Mouse (Mus musculus) mesoderm, embryonic 11.5 days (tissue): ENCODE data around the gene Traf7.

Source experiments
- DNase-seq: peaks from one replicate; pipeline ENCODE4 v3.0.0-alpha.2; 2012; ENCODE audit warnings: low read depth, low spot score

Gene Traf7

GRCm38 (mm10) chr17:24506332-24507070 lies 21.2 kb downstream of the Traf7 start:
- DNase-seq = no peak

DNA sequence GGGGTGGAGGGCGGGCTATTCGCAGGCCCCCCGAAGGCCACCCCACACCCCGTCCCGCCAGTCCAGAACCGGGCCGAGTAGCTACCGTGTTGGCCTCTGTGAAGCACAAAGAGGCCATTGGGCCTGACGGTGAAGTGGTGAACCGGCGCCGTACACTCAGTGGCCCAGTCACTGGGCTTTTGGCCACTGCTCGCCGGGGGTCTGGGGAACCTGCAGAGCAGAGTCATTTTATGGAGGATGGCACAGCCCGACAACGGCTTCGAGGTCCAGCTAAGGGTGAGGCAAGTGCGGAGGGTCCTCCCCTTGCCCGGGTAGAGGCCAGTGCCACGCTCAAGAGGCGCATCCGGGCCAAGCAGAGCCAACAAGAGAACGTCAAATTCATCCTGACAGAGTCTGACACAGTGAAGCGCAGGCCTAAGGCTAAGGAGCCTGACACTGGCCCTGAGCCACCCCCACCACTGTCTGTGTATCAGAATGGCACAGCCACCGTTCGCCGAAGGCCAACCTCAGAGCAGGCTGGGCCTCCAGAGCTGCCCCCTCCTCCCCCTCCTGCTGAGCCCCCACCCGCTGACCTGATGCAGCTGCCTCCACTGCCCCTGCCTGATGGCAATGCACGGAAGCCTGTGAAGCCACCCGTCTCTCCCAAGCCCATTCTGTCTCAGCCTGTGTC lies 22.3 kb downstream of the Traf7 start:
- no peak for DNase-seq

- no peak for DNase-seq
These were observed 23.7 kb downstream of the Traf7 start for GRCm38 (mm10) chr17:24504085-24504484.

DNA sequence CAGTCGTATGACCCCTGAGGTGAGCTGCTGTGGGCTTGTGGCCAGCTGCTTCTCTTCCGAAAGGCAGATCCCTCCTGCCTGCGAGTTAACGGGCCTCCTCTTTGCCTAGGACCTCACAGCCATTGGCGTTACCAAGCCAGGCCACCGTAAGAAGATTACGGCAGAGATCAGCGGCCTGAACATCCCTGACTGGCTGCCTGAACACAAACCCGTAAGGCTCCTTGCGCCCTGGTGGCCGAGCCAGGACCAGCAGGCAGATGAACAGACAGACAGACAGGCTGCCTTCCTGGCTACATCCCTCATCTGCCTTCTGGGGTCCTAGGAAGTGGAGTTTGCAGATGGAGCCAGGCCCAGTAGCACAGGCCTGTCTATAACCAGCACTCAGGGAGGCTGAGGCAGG lies 25.5 kb downstream of the Traf7 start:
- no peak for DNase-seq

DNA sequence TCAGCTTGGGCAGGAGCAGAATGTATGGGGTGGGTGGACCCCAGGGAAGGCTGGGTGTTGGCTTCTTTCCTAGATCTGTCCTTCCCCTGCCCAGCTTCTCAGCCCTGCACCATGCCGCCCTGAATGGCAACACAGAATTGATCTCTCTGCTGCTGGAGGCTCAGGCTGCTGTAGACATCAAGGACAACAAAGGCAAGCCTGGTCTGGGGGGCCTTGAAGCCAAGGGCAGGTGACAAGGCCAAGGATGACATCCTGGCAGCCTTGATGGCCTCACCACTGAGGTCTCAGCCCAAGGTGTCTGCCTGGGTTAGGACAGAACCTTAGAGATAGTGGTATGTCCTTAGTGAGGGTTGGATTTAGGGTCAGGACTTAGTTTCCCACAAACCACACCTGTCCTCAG lies 31.7 kb downstream of the Traf7 start:
- no peak for DNase-seq

DNA sequence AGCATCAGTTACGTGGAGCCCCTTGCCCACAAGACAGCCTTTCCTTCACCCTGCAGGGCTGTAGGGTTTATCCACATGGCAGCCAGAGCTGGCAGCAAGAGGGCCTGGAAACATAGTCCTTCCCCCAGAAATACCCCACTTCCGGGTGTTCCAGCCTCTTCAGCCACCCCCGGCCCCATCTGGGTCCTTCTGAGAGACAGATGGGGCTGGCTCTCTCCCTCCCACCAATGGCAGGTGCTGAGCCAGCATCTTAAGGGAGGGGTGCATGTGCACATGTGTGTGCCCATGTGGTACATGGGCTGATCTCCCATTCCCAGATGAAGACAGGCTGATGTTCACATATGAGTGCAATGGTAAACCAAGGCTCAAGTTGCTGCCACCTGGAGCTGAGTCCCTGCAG lies 32.3 kb downstream of the Traf7 start:
- no peak for DNase-seq

- peak; percentile 60 for DNase-seq
These were observed 33.0 kb downstream of the Traf7 start for GRCm38 (mm10) chr17:24494627-24495335.

DNA sequence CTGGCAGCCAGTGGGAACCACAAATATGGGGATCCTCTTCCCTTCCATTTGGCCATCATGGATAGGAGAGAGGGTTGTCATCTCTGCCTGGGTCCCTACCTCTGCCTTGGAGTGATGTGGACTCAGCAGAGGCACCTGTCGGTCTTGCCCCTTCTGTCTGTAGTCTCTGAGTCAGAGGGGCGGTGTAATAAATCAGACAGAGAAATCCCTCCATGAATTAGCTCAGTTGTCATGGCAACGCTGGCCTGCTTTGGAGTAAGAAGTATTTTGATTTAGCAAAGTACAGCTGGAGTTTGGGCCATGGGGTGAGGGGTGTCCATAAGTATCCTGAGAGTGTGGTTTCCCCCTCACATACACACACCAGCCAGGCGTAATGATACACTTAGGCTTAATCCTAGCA lies 37.3 kb downstream of the Traf7 start:
- peak; percentile 58 for DNase-seq

DNA sequence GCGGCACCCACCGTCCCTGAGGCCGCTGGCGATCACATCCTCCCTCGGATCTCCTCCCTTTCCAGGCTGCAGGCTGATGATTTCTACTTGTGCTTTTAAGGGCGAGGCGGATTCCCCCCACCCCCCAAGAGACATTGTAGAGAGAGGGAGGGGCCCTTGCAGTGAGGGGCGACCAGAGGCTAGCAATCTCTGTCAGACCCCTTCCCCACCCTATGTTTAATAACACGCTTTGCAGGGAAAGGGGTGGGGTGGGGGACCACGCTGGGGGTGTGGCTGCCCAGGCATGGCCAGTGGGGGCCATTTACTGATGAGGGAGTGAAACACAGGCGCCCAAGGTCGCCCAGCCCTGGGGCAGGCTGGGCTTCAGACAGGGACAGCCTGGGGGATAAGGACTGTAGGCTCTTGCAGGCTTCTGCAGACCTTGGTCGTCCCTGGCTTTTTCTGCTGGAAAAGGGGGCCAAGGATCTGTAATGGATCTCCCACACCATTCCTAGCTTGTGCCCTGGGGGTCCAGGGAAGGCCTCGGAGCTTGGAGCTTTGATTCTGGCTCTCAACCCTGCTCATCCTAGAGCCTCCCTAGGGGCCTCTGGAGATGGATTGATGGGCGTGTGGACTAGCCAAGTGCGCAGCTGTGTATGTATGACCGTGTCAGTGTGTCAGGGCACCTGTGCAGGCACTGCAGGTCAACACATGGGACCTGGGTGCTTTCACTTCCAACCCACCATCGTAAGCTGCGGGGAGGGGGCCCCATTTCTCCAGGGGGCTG lies 38.3 kb downstream of the Traf7 start:
- no peak for DNase-seq

GRCm38 (mm10) chr17:24488662-24489264 lies 39.0 kb downstream of the Traf7 start:
- no peak for DNase-seq

GRCm38 (mm10) chr17:24488186-24488661 lies 39.5 kb downstream of the Traf7 start, which contains the start of gene Caskin1:
TSS of gene Caskin1 (plus strand) at chr17:24488601.
- DNase-seq = no peak

GRCm38 (mm10) chr17:24485090-24485860 lies 42.5 kb downstream of the Traf7 start:
- DNase-seq = no peak

DNA sequence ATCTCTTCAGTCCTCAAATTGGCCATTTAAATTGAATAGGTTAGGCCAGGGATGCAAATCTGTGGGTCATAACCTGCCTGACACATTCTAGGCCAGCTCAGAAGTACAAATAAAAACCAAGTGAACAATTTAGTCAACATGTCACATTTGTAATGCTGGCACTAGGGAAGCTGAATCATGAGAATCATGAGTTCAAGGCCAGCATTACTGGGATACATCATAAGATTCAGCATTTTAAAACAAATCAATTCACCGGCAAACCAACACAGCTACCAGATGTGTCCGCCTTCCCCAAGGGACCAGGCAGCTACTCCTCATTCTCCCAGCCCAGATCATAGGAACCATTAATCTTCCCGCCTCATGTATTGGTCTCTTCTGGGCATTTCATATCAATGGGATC lies 44.2 kb downstream of the Traf7 start:
- no peak for DNase-seq

DNA sequence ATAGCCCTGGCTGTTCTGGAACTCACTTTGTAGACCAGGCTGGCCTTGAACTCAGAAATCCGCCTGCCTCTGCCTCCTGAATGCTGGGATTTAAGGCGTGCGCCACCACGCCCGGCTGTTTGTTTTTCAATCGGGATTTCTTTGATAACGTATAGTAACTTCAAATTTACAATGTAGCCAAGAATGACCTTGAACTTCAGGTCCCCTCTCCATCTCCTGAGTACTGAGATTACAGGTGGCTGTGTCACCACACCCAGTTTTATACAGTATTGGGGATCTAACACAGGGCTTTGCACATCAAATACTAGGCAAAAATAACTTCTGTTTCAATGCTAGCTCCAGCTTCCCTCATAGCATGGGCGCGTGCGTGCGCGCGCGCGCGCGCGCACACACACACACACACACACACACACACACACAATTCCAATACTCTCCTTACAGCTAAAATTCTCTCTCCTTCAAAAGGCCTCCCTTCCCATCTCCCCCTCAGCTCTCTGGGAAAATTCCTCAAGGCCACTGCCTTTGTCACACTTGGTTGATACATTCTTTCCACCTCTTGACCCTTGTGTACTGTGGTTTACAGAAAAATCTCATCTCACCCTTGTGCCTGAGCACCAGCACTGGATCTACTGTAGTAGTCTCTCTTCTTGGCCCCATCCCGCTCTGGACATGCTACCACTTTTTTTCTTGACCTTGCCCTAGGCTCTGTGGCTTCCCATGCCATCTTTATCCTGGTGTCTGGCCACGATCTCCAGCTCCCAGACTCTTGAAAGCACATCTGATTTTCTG lies 46.5 kb downstream of the Traf7 start:
- DNase-seq = no peak

- no peak for DNase-seq
These were observed 47.4 kb downstream of the Traf7 start for GRCm38 (mm10) chr17:24480201-24480826.

DNA sequence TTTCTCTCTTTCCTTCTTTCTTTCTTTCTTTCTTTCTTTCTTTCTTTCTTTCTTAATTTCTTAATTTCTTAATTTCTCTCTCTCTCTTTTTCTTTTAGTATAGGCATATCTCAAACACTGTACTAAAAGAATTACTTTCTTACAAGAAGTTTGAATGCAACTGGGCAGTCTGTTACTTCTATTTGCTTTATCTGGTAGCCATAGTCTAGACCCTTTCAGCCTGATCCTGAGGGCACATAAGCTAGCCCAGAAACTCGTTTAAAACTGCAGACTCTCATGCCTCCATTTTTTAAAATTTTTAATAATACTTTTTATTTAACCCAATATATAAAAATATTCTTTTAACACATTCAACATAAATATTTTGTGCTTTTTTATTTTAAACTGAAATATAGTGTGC lies 48.3 kb downstream of the Traf7 start:
- no peak for DNase-seq

DNA sequence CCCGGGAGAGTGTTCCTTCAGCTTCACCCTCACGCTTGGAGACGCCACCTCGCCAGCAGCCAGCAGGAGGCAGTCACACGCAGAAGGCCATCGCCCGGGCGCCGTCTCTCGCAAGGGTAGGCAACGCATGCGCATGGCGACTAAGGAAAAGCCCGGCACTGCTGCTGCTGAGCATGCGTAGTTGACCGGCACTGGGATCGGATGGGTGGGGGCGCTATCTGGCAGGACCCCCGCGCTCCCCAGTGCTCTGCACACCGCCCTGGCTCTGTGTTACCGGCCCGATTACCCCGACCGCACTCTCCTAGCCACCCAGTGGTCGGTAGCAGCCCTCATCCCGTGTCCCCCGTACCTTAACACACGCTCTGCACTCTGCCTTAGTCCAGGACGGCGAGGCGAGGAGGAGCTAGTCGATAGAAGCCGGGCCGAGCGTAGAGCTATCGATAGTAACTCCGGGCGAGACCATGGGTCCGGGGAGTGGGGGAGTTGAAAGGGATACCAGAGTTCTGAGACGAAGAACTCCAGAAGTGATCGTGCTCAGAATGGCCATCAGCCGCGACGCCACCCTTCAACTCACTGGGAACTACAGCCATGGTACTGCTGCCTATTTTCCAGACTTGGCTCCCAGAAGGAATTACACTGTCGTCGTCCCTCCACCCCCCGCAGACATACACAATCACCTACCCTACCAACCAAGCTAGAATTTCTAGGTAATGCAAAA lies 48.9 kb downstream of the Traf7 start, which contains the start of gene Mlst8:
Gene Mlst8, minus strand, starts transcription at position 416 of the 718 bp plus-strand sequence.
- peak; percentile 97 for DNase-seq

DNA sequence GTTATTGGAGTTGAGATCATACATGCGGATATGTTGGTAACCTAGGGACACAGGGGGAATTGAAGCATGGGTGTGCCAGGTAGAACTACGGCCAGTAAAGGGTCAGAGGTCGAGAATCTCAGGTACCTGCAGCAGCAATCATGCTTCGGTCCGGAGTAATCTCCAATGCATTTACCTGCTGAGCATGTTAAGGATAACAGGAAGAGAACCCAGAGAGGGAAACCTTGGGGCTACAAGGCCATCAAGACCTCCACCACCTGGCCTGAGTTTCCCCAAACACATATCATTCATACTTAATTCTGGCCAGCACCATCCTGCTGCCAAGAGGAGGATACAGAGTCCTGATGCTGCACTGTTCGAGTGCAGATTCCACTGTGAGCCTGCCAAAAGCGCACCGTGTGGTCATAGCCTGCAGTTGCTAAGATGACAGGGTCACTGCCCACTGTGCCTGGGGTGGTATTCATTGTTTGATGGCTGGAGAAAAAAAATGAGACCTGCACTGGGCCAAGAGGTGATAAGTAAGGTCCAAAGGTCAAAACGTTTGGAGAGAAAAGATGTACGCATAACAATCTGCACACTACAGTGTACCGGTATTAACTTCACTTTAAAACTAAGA lies 49.6 kb downstream of the Traf7 start:
- DNase-seq = no peak
